Mouse (Mus musculus) stomach, postnatal 0 days (tissue): ENCODE measurements at regions not wholly inside any gene's neighbourhood (a gene's known extent, or its start where the extent isn't known, plus 50 kb on each side); places are given as distances from the start of the nearest gene placed in this dataset.

Experiments used
- CTCF ChIP-seq: IDR thresholded peaks from 2 replicates; pipeline ENCODE4 v1.5.1; 2016; ENCODE audit warnings: antibody characterized with exemption, low read depth, mild to moderate bottlenecking, moderate library complexity
- EP300 ChIP-seq: optimal IDR thresholded peaks from 2 replicates; pipeline ENCODE3; 2016; ENCODE audit warnings: antibody characterized with exemption

GRCm38 (mm10) chr13:107484630-107484998 lies 462.7 kb upstream of the Kif2a start:
- TF ChIP-seq CTCF (no peak), EP300 (no peak)
